ENCODE assay signal across 24 mouse cellular contexts in genomic region chr5:103908851-103909250, GRCm38 (mm10). TPM values are rescaled to one million over a fixed set of nuclear protein-coding genes. Genes with fewer than 3 reads are reported as not detected.
DNase-seq lines count a peak whose midpoint lies in the region; ATAC-seq and TF ChIP-seq lines count a peak whose summit lies in the region.
"Had no signal": no experiment of that assay in that cellular context is flagged by ENCODE, and none has a peak within 500 bp of the region (broad histone marks: within the 10 kb centered on the region; RNA-seq: fewer than 3 reads in every experiment).

No protein-coding gene starts in this region.

- no peak for TF ChIP-seq EP300 in heart, adult 2 months (IDR thresholded peaks at IDR 0.05; ENCODE audit: insufficient read depth, low read depth, low read length)

- H3K9me3 ChIP-seq in embryonic facial prominence, embryonic 13.5 days, result no peaks in the 10 kb centered on the region
- no peaks in the 10 kb centered on the region for H3K9me3 ChIP-seq in embryonic facial prominence, embryonic 10.5 days
- no peaks in the 10 kb centered on the region for H3K9me3 ChIP-seq in heart, embryonic 16.5 days (replicated peaks; ENCODE audit: control insufficient read depth, low read length)
- H3K9me3 ChIP-seq: embryonic facial prominence, embryonic 12.5 days; forebrain, embryonic 13.5 days; G1E; heart, embryonic 13.5 days; hindbrain, embryonic 15.5 days had no signal

- 0 out of 2 replicates have a peak, but pooled peaks cover 7% of the 10 kb centered on the region for H3K27me3 ChIP-seq in embryonic facial prominence, embryonic 13.5 days
- peaks cover 9% of the 10 kb centered on the region for H3K27me3 ChIP-seq in embryonic facial prominence, embryonic 10.5 days (replicated peaks; ENCODE audit: low read depth, poor library complexity, severe bottlenecking)
- no peaks in the 10 kb centered on the region for H3K27me3 ChIP-seq in heart, adult 2 months (ENCODE audit: control insufficient read depth, insufficient read depth, low read length)
- H3K27me3 ChIP-seq in heart, embryonic 16.5 days (ENCODE audit: control insufficient read depth, insufficient read depth, low read length), result no peaks in the 10 kb centered on the region
- H3K27me3 ChIP-seq: embryonic facial prominence, embryonic 12.5 days; heart, embryonic 13.5 days; hindbrain, embryonic 15.5 days had no signal

- no peak for TF ChIP-seq CTCF in heart, adult 2 months (IDR thresholded peaks at IDR 0.05)
- no peak for TF ChIP-seq CTCF in brain, embryonic 14.5 days (IDR thresholded peaks at IDR 0.05; ENCODE audit: borderline replicate concordance, extremely low read depth, insufficient read depth, insufficient read length)

- no peaks in the 10 kb centered on the region; the same call in 1 of the 2 replicates for H3K79me2 ChIP-seq in heart, adult 2 months (replicated peaks; ENCODE audit: control insufficient read depth, insufficient read depth, low read length)

- 39% methylated on average over 7 of the region's 7 CpGs for WGBS in embryonic facial prominence, embryonic 13.5 days
- 56% methylated on average over 7 of the region's 7 CpGs for WGBS in embryonic facial prominence, embryonic 10.5 days
- 30% methylated on average over 7 of the region's 7 CpGs for WGBS in heart, adult 2 months
- WGBS in heart, embryonic 16.5 days, result 44% methylated on average over 7 of the region's 7 CpGs

- H3K4me1 ChIP-seq in embryonic facial prominence, embryonic 13.5 days, result peaks cover 16% of the 10 kb centered on the region
- H3K4me1 ChIP-seq in embryonic facial prominence, embryonic 10.5 days, result peaks cover 21% of the 10 kb centered on the region
- H3K4me1 ChIP-seq in heart, adult 2 months (ENCODE audit: control insufficient read depth, insufficient read depth, low read length), result peaks cover 6% of the 10 kb centered on the region
- H3K4me1 ChIP-seq in heart, embryonic 16.5 days (ENCODE audit: control insufficient read depth, insufficient read depth, low read length), result peaks cover 23% of the 10 kb centered on the region
- H3K4me1 ChIP-seq: embryonic facial prominence, embryonic 12.5 days had no signal

- TF ChIP-seq POLR2A in heart, adult 2 months (IDR thresholded peaks at IDR 0.05; ENCODE audit: insufficient read depth, low read depth, low read length), result no peak
- TF ChIP-seq POLR2A in brain, embryonic 14.5 days (IDR thresholded peaks at IDR 0.05; ENCODE audit: borderline replicate concordance, extremely low read depth, insufficient read depth, insufficient read length, poor library complexity, severe bottlenecking), result no peak

- H3K4me2 ChIP-seq in embryonic facial prominence, embryonic 13.5 days, result peak overlapping the region; percentile 1; the same call in 1 of the 2 replicates
- peak overlapping the region; percentile 5; the same call in 1 of the 2 replicates for H3K4me2 ChIP-seq in heart, embryonic 16.5 days (ENCODE audit: low read depth, low read length)
- H3K4me2 ChIP-seq: forebrain, embryonic 13.5 days; heart, embryonic 13.5 days; hindbrain, embryonic 15.5 days had no signal

- no peaks in the 10 kb centered on the region for H3K36me3 ChIP-seq in embryonic facial prominence, embryonic 13.5 days
- H3K36me3 ChIP-seq in embryonic facial prominence, embryonic 10.5 days (replicated peaks), result no peaks in the 10 kb centered on the region
- no peaks in the 10 kb centered on the region; the same call in 1 of the 2 replicates for H3K36me3 ChIP-seq in heart, adult 2 months (ENCODE audit: control insufficient read depth, insufficient read depth, low read length)
- no peaks in the 10 kb centered on the region for H3K36me3 ChIP-seq in heart, embryonic 16.5 days (ENCODE audit: control insufficient read depth, insufficient read depth)
- H3K36me3 ChIP-seq: embryonic facial prominence, embryonic 12.5 days; G1E; heart, embryonic 13.5 days; hindbrain, embryonic 15.5 days had no signal

- no peak for DNase-seq in embryonic facial prominence, embryonic 10.5 days (ENCODE audit: low spot score)
- no peak for DNase-seq in heart, adult 2 months
- no peak for DNase-seq in heart, postnatal 25 days (ENCODE audit: low spot score)
- no peak for DNase-seq in heart, postnatal 36 days
- DNase-seq in brain, embryonic 14.5 days (ENCODE audit: low read depth), result peak; percentile 57
- no peak for DNase-seq in kidney, adult 18-20 months
- DNase-seq: adrenal gland, adult 8-10 months; adrenal gland, postnatal 36 days; B cell, adult 2 months; cerebellum, adult 11 months; cerebellum, adult 8-10 months; cerebellum, postnatal 14 days; embryo, embryonic 11 days; gastrocnemius, postnatal 14 days; kidney, adult 8-10 months had no signal

- ATAC-seq in embryonic facial prominence, embryonic 13.5 days (ENCODE audit: insufficient number of reproducible peaks, insufficient read depth, low FRiP score, low TSS enrichment, low read depth), result no peak
- no peak for ATAC-seq in heart, embryonic 16.5 days (replicated peaks; ENCODE audit: extremely low read depth, insufficient read depth, low FRiP score)
- ATAC-seq: CD4-positive, CD25-positive, alpha-beta regulatory T cell, adult 4 months; forebrain, embryonic 13.5 days; intestine, embryonic 16.5 days had no signal

- H3K4me3 ChIP-seq in embryonic facial prominence, embryonic 13.5 days, result no peak overlapping the region
- no peak overlapping the region for H3K4me3 ChIP-seq in embryonic facial prominence, embryonic 10.5 days
- H3K4me3 ChIP-seq in heart, adult 2 months, result no peak overlapping the region
- H3K4me3 ChIP-seq in heart, embryonic 16.5 days (ENCODE audit: low read length), result no peak overlapping the region
- H3K4me3 ChIP-seq: embryonic facial prominence, embryonic 12.5 days; forebrain, embryonic 13.5 days; heart, embryonic 13.5 days; hindbrain, embryonic 15.5 days had no signal

- intact Hi-C loops in heart, adult 2 months (cut with DNase I), result no loop called here
- intact Hi-C loops in heart, postnatal 25 days (cut with DNase I), result no loop called here
- intact Hi-C loops in heart, postnatal 36 days (cut with DNase I), result no loop called here

- no peak overlapping the region for H3K9ac ChIP-seq in embryonic facial prominence, embryonic 13.5 days
- H3K9ac ChIP-seq in heart, adult 2 months (ENCODE audit: low read depth, low read length), result no peak overlapping the region
- H3K9ac ChIP-seq in heart, embryonic 16.5 days (ENCODE audit: low read length), result no peak overlapping the region
- H3K9ac ChIP-seq: embryonic facial prominence, embryonic 12.5 days; forebrain, embryonic 13.5 days had no signal

- H3K27ac ChIP-seq in embryonic facial prominence, embryonic 13.5 days, result no peak overlapping the region
- H3K27ac ChIP-seq in embryonic facial prominence, embryonic 10.5 days (replicated peaks), result no peak overlapping the region
- H3K27ac ChIP-seq in heart, adult 2 months, result peak overlapping the region; percentile 38
- no peak overlapping the region; the same call in 1 of the 2 replicates for H3K27ac ChIP-seq in heart, embryonic 16.5 days (ENCODE audit: low read length)
- H3K27ac ChIP-seq: embryonic facial prominence, embryonic 12.5 days; forebrain, embryonic 13.5 days; hindbrain, embryonic 15.5 days had no signal

RNA-seq across cellular contexts. Expression of gene Klhl8, which starts 2.2 kb away (rescaled TPM):
- polyA plus RNA-seq in embryonic facial prominence, embryonic 13.5 days (2015; fragmentation: Nextera tagmentation; extraction: Ambion mirVana), result 15.3 and 17.0 TPM in 2 replicates
- polyA plus RNA-seq in embryonic facial prominence, embryonic 10.5 days (2016; fragmentation: Nextera tagmentation; extraction: Ambion mirVana), result 11.9 and 12.1 TPM in 2 replicates
- 10 to 100 TPM; 11.0 to 12.1 TPM for total RNA-seq in heart, adult 2 months (2021)
- polyA plus RNA-seq in heart, adult 2 months (2012; rRNA removed), result 7.7 and 16.6 TPM in 2 replicates
- 10 to 100 TPM; 12.6 to 13.5 TPM for total RNA-seq in heart, postnatal 25 days (2021)
- polyA plus RNA-seq in heart, embryonic 16.5 days (2015; fragmentation: Nextera tagmentation; extraction: Ambion mirVana), result 12.3 and 13.8 TPM in 2 replicates
- total RNA-seq in heart, postnatal 36 days (2021), result 10 to 100 TPM; 11.1 to 12.8 TPM
- polyA plus RNA-seq in brain, embryonic 14.5 days (2012; rRNA removed), result 34.3 and 35.6 TPM in 2 replicates
